Mouse (Mus musculus) midbrain, embryonic 12.5 days (tissue): ENCODE results near the gene Gm21974. TPM values are rescaled to one million over a fixed set of nuclear protein-coding genes. Genes with fewer than 3 reads are reported as not detected.
A peak's percentile ranks its signal among the peaks of the same experiment; 100 is the strongest.

Source experiments
- ATAC-seq: fragments of 200-750 bp; cut with Nextera tagmentation; 2 replicates; pipeline ENCODE4 v1.8.0; 2017; ENCODE audit warnings: low read depth, moderate TSS enrichment, moderate library complexity; ENCODE audit not compliant: low FRiP score
- H3K27ac ChIP-seq: fragments of 300-500 bp; sonication (generic); replicated peaks from 2 replicates; pipeline ENCODE4 v1.5.1; 2016; ENCODE audit warnings: mild to moderate bottlenecking
- H3K27me3 ChIP-seq: fragments of 300-500 bp; sonication (generic); 2 replicates; pipeline ENCODE4 v1.6.1; 2016; ENCODE audit warnings: mild to moderate bottlenecking
- H3K36me3 ChIP-seq: fragments of 300-500 bp; sonication (generic); 2 replicates; pipeline ENCODE4 v1.6.1; 2016
- H3K4me1 ChIP-seq: fragments of 300-500 bp; sonication (generic); 2 replicates; pipeline ENCODE4 v1.6.1; 2016
- H3K4me2 ChIP-seq: fragments of 300-500 bp; sonication (generic); replicated peaks from 2 replicates; pipeline ENCODE4 v1.6.1; 2016; ENCODE audit warnings: mild to moderate bottlenecking, moderate library complexity
- H3K4me3 ChIP-seq: fragments of 300-500 bp; sonication (generic); 2 replicates; pipeline ENCODE4 v1.5.1; 2016; ENCODE audit warnings: mild to moderate bottlenecking
- H3K9ac ChIP-seq: fragments of 300-500 bp; sonication (generic); replicated peaks from 2 replicates; pipeline ENCODE4 v1.6.1; 2016; ENCODE audit warnings: mild to moderate bottlenecking, moderate library complexity
- H3K9me3 ChIP-seq: fragments of 300-500 bp; sonication (generic); 2 replicates; pipeline ENCODE4 v1.6.1; 2016; ENCODE audit warnings: mild to moderate bottlenecking
- WGBS: fragments of 180-500 bp; shearing (Covaris S2); methylation state at CpG from one replicate; pipeline ENCODE4 v1.1.7; 2016; 5-methylcytosine and 5-hydroxymethylcytosine counted together
- polyA plus RNA-seq: library from polyadenylated mRNA; unstranded; fragments of >200 nt; fragmentation: Nextera tagmentation; extraction: Ambion mirVana; gene quantifications from 2 replicates; pipeline ENCODE4 v1.2.1, GENCODE M21; 2016

Gene Gm21974
- polyA plus RNA-seq, 1 experiment from 2014 or later = not detected

- H3K27me3 ChIP-seq = no peaks in the 10 kb centered on the region
- no peak within 1 kb of the TSS for H3K4me2 ChIP-seq
Measured at GRCm38 (mm10) chr7:127890798-127891197, 4.5 kb downstream of the Gm21974 start, which contains the start of gene Prss53. Gene Prss53 (minus strand): TSS chr7:127890970.

DNA sequence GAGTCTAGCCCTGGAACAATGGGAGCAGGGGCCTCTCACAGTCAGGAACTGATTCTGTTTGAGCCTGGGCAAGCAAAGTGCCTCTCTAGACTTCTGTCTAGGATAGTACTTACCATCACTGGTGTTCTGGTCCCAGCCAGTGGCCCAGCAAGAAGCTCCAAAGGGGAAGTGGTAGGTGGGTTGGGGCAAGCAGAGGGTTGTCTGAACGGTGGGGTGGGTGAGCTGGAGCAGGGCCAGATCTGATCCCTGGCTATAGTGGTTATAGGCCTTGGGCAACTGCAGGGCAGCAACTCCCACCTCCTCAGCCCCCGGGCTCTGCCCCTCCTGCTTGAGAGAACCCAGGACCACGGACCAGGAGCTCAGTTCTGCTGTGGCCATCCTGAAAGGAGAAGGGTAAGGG lies 6.4 kb downstream of the Gm21974 start:
- Histone ChIP-seq H3K4me2 (no peak overlapping the region), H3K4me1 (peaks cover 13% of the 10 kb centered on the region), H3K4me3 (no peak overlapping the region), H3K9me3 (no peaks in the 10 kb centered on the region), H3K27ac (no peak overlapping the region), H3K9ac (no peak overlapping the region), H3K36me3 (peaks cover 89% of the 10 kb centered on the region), H3K27me3 (no peaks in the 10 kb centered on the region)
- no peak for ATAC-seq
- WGBS = 70% methylated on average over 3 of the region's 3 CpGs

More at GRCm38 (mm10) chr7:127890798-127891197, 4.5 kb downstream of the Gm21974 start, which contains the start of gene Prss53:
- 52% methylated on average over 4 of the region's 4 CpGs for WGBS
- Histone ChIP-seq H3K4me3 (no peak within 1 kb of the TSS), H3K9ac (no peak within 1 kb of the TSS), H3K27ac (no peak within 1 kb of the TSS), H3K4me1 (peaks cover 11% of the 10 kb centered on the region), H3K36me3 (peaks cover 71% of the 10 kb centered on the region), H3K9me3 (no peaks in the 10 kb centered on the region)
- ATAC-seq = no peak

DNA sequence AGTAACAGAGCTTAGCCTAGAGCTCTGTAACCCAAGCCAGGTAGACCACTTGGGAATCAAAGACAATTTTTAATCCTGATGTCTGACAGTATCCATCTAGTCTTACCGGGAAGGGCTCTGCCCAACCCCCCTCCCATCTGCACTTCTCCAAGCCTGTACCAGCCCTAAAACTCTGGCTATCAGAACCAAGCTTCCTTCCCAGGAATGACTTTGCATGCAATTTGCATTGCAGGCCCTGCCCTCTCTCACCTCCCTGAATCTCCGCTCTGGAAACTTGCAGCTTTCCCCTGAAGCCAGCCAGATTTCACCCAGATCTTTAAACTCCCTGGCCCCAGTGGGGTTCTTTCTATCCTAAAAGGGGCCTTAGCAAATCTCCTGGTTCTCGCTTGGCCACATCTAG lies 7.5 kb downstream of the Gm21974 start:
- Histone ChIP-seq H3K27me3 (no peaks in the 10 kb centered on the region), H3K27ac (no peak overlapping the region), H3K36me3 (peaks cover 93% of the 10 kb centered on the region), H3K9me3 (no peaks in the 10 kb centered on the region), H3K9ac (no peak overlapping the region), H3K4me1 (peaks cover 21% of the 10 kb centered on the region), H3K4me3 (no peak overlapping the region), H3K4me2 (no peak overlapping the region)
- ATAC-seq = no peak
- WGBS = 84% methylated on average over 3 of the region's 3 CpGs

GRCm38 (mm10) chr7:127887191-127887590 lies 8.1 kb downstream of the Gm21974 start:
- Histone ChIP-seq H3K9ac (no peak overlapping the region), H3K9me3 (no peaks in the 10 kb centered on the region), H3K4me3 (no peak overlapping the region), H3K4me2 (no peak overlapping the region), H3K4me1 (peaks cover 26% of the 10 kb centered on the region), H3K36me3 (peaks cover 96% of the 10 kb centered on the region), H3K27ac (no peak overlapping the region), H3K27me3 (no peaks in the 10 kb centered on the region)
- 88% methylated on average over 8 of the region's 8 CpGs for WGBS
- ATAC-seq = no peak

DNA sequence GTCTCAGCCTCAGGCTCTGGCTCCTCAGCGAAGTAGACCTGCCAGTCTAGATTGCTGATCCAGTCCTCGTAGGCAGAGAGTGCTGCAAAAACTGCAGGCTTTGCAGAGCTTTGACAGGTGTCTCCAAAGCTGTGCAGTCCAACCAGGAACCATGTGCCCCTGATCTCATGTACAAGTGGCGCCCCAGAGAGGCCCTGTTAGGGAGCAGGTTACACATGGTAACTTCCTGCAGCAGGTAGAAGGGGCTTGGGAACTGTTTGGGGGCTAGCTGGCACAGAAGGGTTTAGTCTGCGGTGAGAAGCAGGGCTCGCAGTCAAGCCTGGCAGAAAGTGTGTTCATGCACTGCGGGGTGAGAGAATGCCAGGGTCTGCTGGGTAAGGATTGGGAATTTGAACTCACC lies 8.7 kb downstream of the Gm21974 start:
- no peak overlapping the region for H3K4me2 ChIP-seq
- H3K4me3 ChIP-seq = no peak overlapping the region
- H3K9me3 ChIP-seq = no peaks in the 10 kb centered on the region
- no peak overlapping the region for H3K9ac ChIP-seq
- peaks cover 96% of the 10 kb centered on the region for H3K36me3 ChIP-seq
- no peak overlapping the region for H3K27ac ChIP-seq
- no peaks in the 10 kb centered on the region for H3K27me3 ChIP-seq
- no peak for ATAC-seq
- 90% methylated on average over 6 of the region's 6 CpGs for WGBS
- peaks cover 26% of the 10 kb centered on the region for H3K4me1 ChIP-seq

DNA sequence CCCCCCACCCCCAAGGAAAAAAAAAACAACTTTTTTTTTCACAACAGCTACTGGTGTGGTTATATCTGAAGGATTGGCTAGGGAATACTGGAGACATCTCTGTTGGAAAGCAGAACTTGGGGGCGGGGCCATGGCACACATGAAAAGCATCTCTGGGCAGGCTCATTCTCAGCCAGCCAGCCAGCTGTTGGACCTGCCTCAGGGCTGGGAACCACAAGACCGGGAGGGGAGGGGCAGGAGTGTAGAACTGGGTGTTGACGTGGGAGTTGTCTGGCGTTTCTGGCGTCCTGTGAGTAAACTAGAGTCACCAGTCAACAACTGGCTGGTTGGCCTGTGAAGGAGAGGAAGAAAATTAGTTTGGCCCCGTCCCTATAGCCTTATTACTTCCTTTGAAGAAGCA lies 9.3 kb downstream of the Gm21974 start:
- Histone ChIP-seq H3K9me3 (no peaks in the 10 kb centered on the region), H3K4me2 (no peak overlapping the region), H3K27ac (no peak overlapping the region), H3K4me1 (peaks cover 26% of the 10 kb centered on the region), H3K9ac (no peak overlapping the region), H3K27me3 (no peaks in the 10 kb centered on the region), H3K36me3 (peaks cover 96% of the 10 kb centered on the region), H3K4me3 (no peak overlapping the region)
- 83% methylated on average over 6 of the region's 6 CpGs for WGBS
- no peak for ATAC-seq

GRCm38 (mm10) chr7:127880431-127880830 lies 14.8 kb downstream of the Gm21974 start:
- 86% methylated on average over 12 of the region's 12 CpGs for WGBS
- Histone ChIP-seq H3K9me3 (no peaks in the 10 kb centered on the region), H3K4me1 (peaks cover 36% of the 10 kb centered on the region), H3K36me3 (peaks cover 76% of the 10 kb centered on the region), H3K27ac (no peak overlapping the region), H3K4me3 (no peak overlapping the region), H3K4me2 (no peak overlapping the region), H3K27me3 (no peaks in the 10 kb centered on the region), H3K9ac (no peak overlapping the region)
- no peak for ATAC-seq

- ATAC-seq = no peak
- Histone ChIP-seq H3K9me3 (no peaks in the 10 kb centered on the region), H3K4me2 (no peak overlapping the region), H3K4me1 (peaks cover 31% of the 10 kb centered on the region), H3K27ac (no peak overlapping the region), H3K27me3 (no peaks in the 10 kb centered on the region), H3K9ac (no peak overlapping the region), H3K36me3 (peaks cover 66% of the 10 kb centered on the region), H3K4me3 (no peak overlapping the region)
- 98% methylated on average over 9 of the region's 9 CpGs for WGBS
Measured at GRCm38 (mm10) chr7:127879301-127879700, 16.0 kb downstream of the Gm21974 start.

GRCm38 (mm10) chr7:127876467-127877348 lies 18.5 kb downstream of the Gm21974 start, which contains the start of gene Zfp668:
Gene Zfp668 (minus strand): TSS chr7:127876828.
- Histone ChIP-seq H3K9me3 (no peaks in the 10 kb centered on the region), H3K4me2 (peak within 1 kb of the TSS; percentile 91), H3K4me3 (peak within 1 kb of the TSS; percentile 97), H3K27ac (peak within 1 kb of the TSS; percentile 100), H3K27me3 (no peaks in the 10 kb centered on the region), H3K36me3 (peaks cover 59% of the 10 kb centered on the region), H3K9ac (peak within 1 kb of the TSS; percentile 96), H3K4me1 (peaks cover 26% of the 10 kb centered on the region)
- under 1% methylated on average over 60 of the region's 60 CpGs for WGBS
- ATAC-seq = peak; percentile 68

- H3K36me3 ChIP-seq = peaks cover 55% of the 10 kb centered on the region
- peak within 1 kb of the TSS; percentile 96 for H3K9ac ChIP-seq
- under 1% methylated on average over 41 of the region's 41 CpGs for WGBS
- H3K4me3 ChIP-seq = peak within 1 kb of the TSS; percentile 97
- H3K27me3 ChIP-seq = no peaks in the 10 kb centered on the region
- H3K4me1 ChIP-seq = peaks cover 26% of the 10 kb centered on the region
- peak; percentile 87 for ATAC-seq
- H3K27ac ChIP-seq = peak within 1 kb of the TSS; percentile 100
- H3K9me3 ChIP-seq = no peaks in the 10 kb centered on the region
- H3K4me2 ChIP-seq = peak within 1 kb of the TSS; percentile 91
Measured at GRCm38 (mm10) chr7:127876041-127876466, 19.2 kb downstream of the Gm21974 start, which contains the start of gene Zfp646. Gene Zfp646 (plus strand): TSS chr7:127876221.

DNA sequence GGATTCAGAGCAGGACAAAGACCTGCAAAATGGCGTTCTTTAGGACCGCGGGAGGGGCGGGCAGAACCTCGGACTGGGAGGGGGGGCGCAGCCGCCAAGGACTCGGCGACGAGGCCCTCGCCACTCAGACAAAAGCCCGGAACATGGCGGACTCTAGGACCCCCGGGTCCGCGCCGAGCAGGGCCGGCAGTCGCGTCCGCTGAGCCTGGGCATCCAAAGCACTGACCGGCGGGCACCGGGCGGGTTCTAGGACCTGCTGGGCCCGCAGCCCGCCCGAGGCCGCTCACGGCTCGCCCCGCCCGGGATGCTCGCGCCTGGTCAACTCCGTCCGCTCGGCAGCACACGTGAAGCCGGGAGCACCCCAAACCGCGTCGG lies 19.6 kb downstream of the Gm21974 start:
- peak overlapping the region; percentile 96 for H3K9ac ChIP-seq
- under 1% methylated on average over 34 of the region's 43 CpGs for WGBS
- ATAC-seq = peak; percentile 95

More for the DNA sequence above, 19.6 kb downstream of the Gm21974 start:
- H3K4me2 ChIP-seq = peak overlapping the region; percentile 91
- H3K27ac ChIP-seq = peak overlapping the region; percentile 100
- peaks cover 26% of the 10 kb centered on the region for H3K4me1 ChIP-seq
- H3K27me3 ChIP-seq = no peaks in the 10 kb centered on the region
- peak overlapping the region; percentile 97 for H3K4me3 ChIP-seq
- peaks cover 52% of the 10 kb centered on the region for H3K36me3 ChIP-seq
- no peaks in the 10 kb centered on the region for H3K9me3 ChIP-seq
